Mouse (Mus musculus) ES-E14 (cell line): ENCODE results near the gene Lztfl1.
"Not testable (repeated sequence)": the region's sequence is repeated elsewhere in the genome, so short reads cannot be mapped to it uniquely, and the experiment has no call there.

ENCODE experiments used
- ZC3H11A ChIP-seq: IDR thresholded peaks from 2 replicates; pipeline ENCODE4 v1.6.1; 2012; ENCODE audit warnings: low read depth, mild to moderate bottlenecking, inconsistent platforms, low read length, borderline replicate concordance
- ZNF384 ChIP-seq: IDR thresholded peaks from 2 replicates; pipeline ENCODE4 v1.6.1; 2012; ENCODE audit warnings: low read depth, low read length, inconsistent platforms

DNA sequence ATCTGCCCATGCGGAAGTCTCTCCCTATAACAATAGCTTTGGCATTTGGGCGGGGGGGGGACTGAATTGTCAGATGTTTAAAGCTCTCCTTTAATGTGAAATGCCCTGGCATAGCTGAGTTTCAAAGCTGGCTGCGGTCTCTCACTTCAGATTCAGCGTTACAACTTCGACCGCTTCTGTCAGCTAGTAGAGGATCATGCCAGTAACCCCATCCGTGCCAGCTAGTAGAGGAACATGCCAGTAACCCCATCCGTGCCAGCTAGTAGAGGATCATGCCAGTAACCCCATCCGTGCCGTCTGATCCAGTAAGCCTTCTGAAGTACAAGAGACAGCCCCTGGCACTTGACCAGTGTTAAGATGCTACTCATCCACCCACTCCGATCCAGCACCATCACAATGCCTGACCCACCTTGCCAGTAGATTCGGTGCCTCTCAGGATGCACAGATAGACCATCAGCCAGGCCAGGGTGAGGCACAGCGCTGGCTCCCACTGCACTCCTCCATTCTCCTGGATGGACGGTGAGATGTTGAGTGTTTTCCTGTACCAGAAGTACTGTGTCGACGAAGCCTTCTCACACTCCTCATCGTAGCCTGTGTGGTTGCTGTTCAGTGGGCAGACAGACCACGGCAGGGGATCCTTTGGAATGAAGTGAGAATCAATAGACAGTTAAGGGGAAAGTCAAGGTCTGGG, 57.4 kb downstream of the Lztfl1 start:
- TF ChIP-seq ZNF384, ZC3H11A: not testable (repeated sequence)
